Mouse (Mus musculus): ENCODE data around the gene Arrb2.
"Not testable (repeated sequence)": the region's sequence is repeated elsewhere in the genome, so short reads cannot be mapped to it uniquely, and the experiment has no call there.

Gene Arrb2

GRCm38 (mm10) chr11:70444667-70445066 lies 12.2 kb downstream of the Arrb2 start:
- DNase-seq (ENCODE audit: low spot score in 2 of 2), result no peak

GRCm38 (mm10) chr11:70446756-70447155 lies 14.3 kb downstream of the Arrb2 start:
- DNase-seq (ENCODE audit: low spot score in 2 of 2), result no peak

DNA sequence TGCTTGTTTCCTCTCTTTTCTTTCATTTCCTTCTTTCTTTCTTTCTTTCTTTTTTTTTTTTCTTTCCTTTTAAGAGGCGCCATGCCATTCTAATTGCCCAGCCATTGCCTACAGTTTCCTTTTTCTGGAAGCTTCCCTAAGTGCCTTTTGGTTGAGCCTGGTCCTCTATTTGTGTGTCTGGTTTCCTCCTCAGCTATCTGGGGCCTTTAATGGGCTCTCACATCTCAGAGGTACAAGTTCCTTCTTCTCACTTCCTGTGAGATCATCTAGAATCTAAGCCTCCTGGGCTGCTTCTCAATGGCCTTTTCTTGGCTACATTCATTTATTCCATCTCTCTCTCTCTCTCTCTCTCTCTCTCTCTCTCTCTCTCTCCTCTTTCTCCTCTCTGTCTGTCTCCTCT lies 14.9 kb downstream of the Arrb2 start:
- no peak for DNase-seq (ENCODE audit: low spot score in 2 of 2)

- DNase-seq (ENCODE audit: low spot score in 2 of 2), result no peak
Observed at GRCm38 (mm10) chr11:70450926-70451325, 18.5 kb downstream of the Arrb2 start.

- DNase-seq (ENCODE audit: low spot score in 2 of 2), result peak; percentile 87
Observed at GRCm38 (mm10) chr11:70451797-70452498, 19.5 kb downstream of the Arrb2 start, which contains the start of gene Med11. Gene Med11, plus strand, starts transcription at chr11:70451919.

DNA sequence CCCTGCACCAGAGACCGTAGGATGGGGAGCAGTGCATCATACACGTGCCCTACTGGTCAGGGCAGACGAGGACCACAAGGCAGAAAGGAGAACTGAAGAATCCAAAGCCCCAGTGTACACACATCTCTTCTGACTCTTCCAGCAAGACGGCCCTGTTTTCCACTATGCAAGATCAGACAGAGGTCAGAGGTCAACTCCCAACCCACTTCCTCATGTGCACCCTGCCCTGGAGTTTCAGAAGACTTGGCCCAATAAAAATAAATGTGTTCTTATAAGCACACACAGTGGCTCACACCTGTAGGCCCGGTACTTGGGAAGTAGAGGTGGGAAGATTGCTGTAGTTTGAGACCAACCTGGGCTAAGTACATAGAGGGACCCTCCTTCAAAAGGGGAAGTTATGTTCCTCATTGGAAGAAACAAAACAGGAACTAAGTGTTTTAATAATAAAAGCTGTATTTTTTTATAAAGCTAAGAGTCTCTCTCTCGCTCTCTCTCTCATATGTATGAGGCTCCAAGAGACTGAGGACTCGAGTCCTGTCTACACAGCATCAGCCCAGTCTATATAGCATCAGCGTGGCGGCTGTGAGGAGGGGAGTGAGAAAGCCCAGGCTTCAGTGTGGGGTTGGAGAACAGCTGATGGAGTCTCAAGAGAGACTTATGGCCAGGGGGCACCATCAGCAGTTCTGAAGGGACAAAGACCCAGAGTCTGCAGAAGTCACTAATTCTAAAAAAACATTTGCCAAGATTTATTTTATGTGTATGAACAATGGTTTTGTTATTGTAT lies 21.0 kb downstream of the Arrb2 start:
- no peak for DNase-seq (ENCODE audit: low spot score in 2 of 2)

GRCm38 (mm10) chr11:70458688-70459600 lies 26.5 kb downstream of the Arrb2 start, which contains the start of gene Zmynd15:
Gene Zmynd15, plus strand, starts transcription at chr11:70459433.
- DNase-seq (ENCODE audit: low spot score in 2 of 2), result no peak

DNA sequence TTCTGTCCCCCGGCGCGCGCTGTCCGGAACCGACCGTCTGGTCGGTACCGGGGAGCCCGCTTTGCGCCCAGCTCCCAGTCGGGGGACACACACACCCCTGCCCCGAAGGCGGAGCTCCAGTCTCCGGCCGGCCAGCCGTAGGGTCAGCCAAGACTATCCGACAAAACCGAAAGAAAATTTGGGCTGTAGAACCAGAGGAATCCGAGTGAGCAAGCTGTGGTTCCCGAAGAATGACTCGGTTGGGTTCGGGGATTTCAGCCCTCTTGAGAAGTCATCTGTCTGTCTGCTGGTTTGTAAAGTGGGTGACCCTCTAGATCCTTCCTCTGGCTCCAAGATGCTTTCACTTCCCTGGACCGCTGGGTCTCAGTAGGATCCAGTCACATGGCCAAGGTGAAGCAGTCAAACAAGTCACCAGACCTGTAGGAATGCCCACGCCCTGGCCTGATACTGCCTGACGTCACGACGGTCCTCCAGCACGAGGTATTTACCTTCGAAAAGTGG lies 27.2 kb downstream of the Arrb2 start, which contains the start of gene Cxcl16:
Gene Cxcl16 (minus strand): TSS at position 384 of the 501 bp plus-strand sequence.
- DNase-seq (ENCODE audit: low spot score in 2 of 2), result no peak

GRCm38 (mm10) chr11:70463970-70464369 lies 31.5 kb downstream of the Arrb2 start:
- no peak for DNase-seq (ENCODE audit: low spot score in 2 of 2)

DNA sequence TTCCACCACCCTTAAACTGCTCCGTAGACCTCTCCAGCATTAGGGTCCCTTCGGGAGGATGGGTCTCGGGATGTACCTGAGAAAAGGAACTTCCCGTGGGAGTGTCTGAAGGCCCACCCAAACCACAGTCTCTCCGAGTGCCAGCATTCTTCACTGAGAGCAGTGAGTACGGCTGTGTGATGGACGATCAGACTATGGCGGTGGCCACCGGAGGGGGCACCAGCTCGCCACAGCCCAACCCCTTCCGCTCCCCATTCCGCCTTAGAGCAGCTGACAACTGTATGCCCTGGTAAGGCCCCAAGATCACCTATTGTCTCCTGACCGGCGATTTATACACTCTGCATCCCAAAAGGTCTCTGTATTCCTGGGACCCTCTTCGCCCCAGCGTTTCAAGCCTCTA lies 32.8 kb downstream of the Arrb2 start:
- DNase-seq (ENCODE audit: low spot score in 2 of 2), result no peak

DNA sequence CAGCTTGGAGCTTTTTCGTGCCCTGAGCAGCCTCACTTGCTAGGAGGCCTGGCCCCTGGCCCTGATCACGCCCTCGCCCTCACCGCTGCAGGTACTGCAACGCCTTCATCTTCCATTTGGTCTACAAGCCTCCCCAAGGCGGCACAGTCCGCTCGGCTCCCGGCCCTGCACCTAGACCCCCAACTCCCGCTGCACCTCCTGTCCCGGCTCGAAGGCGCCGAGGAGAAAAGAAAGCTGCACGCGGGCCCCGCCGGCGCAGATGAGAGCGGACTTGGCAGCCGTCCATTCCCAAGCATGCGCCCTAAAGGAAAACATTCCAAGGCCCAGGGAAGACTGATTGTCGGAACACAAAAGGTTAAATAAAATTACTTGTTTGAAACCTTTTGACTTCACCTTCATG lies 33.4 kb downstream of the Arrb2 start:
- no peak for DNase-seq (ENCODE audit: low spot score in 2 of 2)

- DNase-seq (ENCODE audit: low spot score in 2 of 2), result no peak
Observed at GRCm38 (mm10) chr11:70467902-70468619, 35.6 kb downstream of the Arrb2 start.

- no peak for DNase-seq (ENCODE audit: low spot score in 2 of 2)
Observed at GRCm38 (mm10) chr11:70469764-70470163, 37.3 kb downstream of the Arrb2 start.

- DNase-seq (ENCODE audit: low spot score in 2 of 2), result no peak
Observed at GRCm38 (mm10) chr11:70472716-70473115, 40.3 kb downstream of the Arrb2 start.

- DNase-seq (ENCODE audit: low spot score in 2 of 2), result not testable (repeated sequence)
Observed at GRCm38 (mm10) chr11:70473291-70473690, 40.9 kb downstream of the Arrb2 start.

DNA sequence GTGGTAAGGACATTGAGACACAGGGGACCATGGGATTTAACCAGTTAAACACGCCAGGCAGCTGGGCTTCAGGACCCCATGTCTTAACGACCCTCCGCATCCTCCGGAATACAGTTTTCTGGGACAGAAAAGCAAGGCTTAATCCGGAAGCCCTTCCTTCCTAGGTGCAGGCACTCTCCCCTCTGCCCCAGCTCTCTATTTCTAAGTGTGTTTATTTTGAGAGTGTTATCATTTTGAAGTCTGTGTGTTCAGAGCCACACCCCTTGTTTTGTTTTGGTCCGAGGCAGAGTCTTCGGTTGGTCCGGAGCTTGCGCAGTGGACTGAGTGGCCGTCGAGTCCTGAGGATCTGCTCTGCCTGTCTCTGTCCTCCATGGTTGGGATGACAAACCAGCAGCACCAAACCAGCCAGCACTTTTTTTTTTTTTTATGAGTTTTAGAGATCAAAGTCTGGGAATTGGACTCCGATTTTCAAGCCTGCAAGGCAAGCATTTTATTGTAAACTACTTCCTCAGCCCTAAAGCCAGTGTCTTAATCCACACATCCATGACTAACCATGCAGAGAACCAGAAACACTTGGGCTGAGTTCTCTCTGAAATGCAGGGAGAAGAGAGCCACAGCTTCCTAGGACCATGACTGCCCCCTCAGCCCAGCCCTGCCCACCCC lies 42.6 kb downstream of the Arrb2 start:
- DNase-seq (ENCODE audit: low spot score in 2 of 2), result no peak

GRCm38 (mm10) chr11:70485498-70485897 lies 53.1 kb downstream of the Arrb2 start:
- DNase-seq (ENCODE audit: low spot score in 2 of 2), result no peak

DNA sequence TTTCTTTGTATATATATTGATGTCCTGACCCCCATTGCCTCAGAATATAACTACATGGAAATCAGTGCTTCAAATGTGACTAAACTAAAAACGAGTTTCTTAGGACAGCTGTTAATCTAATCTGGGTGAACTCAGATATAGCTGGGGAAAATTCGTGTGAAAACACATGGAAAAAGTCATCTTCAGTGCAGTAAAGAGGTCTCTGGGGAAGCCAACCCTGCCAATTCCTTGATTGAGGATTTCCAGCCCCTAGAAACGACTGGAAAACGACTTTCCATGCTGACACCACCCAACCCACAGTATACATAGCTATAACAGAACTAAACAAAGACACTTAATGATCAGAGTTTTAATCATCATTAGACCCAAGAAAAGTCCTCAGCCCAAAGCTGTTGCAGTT lies 55.4 kb downstream of the Arrb2 start:
- DNase-seq (ENCODE audit: low spot score in 2 of 2), result no peak

GRCm38 (mm10) chr11:70489138-70489537 lies 56.7 kb downstream of the Arrb2 start:
- no peak for DNase-seq (ENCODE audit: low spot score in 2 of 2)

- DNase-seq (ENCODE audit: low spot score in 2 of 2), result no peak
Observed at GRCm38 (mm10) chr11:70489684-70490083, 57.2 kb downstream of the Arrb2 start.
